Mouse (Mus musculus) stomach, embryonic 16.5 days (tissue): ENCODE results near the gene Insc. TPM values are rescaled to one million over a fixed set of nuclear protein-coding genes. Genes with fewer than 3 reads are reported as not detected.

Experiments
- ATAC-seq: fragments of 200-750 bp; cut with Nextera tagmentation; 2 replicates; pipeline ENCODE4 v1.8.0; 2017; ENCODE audit warnings: moderate number of reproducible peaks, moderate TSS enrichment; ENCODE audit not compliant: insufficient read depth, low FRiP score
- H3K27ac ChIP-seq: fragments of 300-500 bp; sonication (generic); 2 replicates; pipeline ENCODE4 v1.5.1; 2014; ENCODE audit warnings: low read length
- H3K27me3 ChIP-seq: fragments of 300-500 bp; sonication (generic); 2 replicates; pipeline ENCODE4 v1.6.1; 2014; ENCODE audit warnings: low read length, control low read depth, mixed read lengths; ENCODE audit not compliant: control insufficient read depth, insufficient read depth
- H3K36me3 ChIP-seq: fragments of 300-500 bp; sonication (generic); 2 replicates; pipeline ENCODE4 v1.6.1; 2014; ENCODE audit warnings: low read length; ENCODE audit not compliant: control insufficient read depth, insufficient read depth
- H3K4me1 ChIP-seq: fragments of 300-500 bp; sonication (generic); 2 replicates; pipeline ENCODE4 v1.6.1; 2014; ENCODE audit warnings: low read length, control low read depth, mixed read lengths; ENCODE audit not compliant: control insufficient read depth, insufficient read depth
- H3K4me2 ChIP-seq: fragments of 300-500 bp; sonication (generic); 2 replicates; pipeline ENCODE4 v1.6.1; 2014; ENCODE audit warnings: low read depth, low read length, mixed read lengths
- H3K4me3 ChIP-seq: fragments of 300-500 bp; sonication (generic); replicated peaks from 2 replicates; pipeline ENCODE4 v1.5.1; 2014; ENCODE audit warnings: mild to moderate bottlenecking, low read length
- H3K9ac ChIP-seq: fragments of 300-500 bp; sonication (generic); 2 replicates; pipeline ENCODE4 v1.6.1; 2014; ENCODE audit warnings: low read length
- H3K9me3 ChIP-seq: fragments of 300-500 bp; sonication (generic); replicated peaks from 2 replicates; pipeline ENCODE4 v1.6.1; 2016; ENCODE audit warnings: low read length, control low read depth; ENCODE audit not compliant: control insufficient read depth
- WGBS: fragments of 180-500 bp; shearing (Covaris S2); extraction: QIAGEN DNeasy Blood & Tissue Kit; methylation state at CpG from one replicate; pipeline ENCODE4 v1.1.7; 2014; 5-methylcytosine and 5-hydroxymethylcytosine counted together
- polyA plus RNA-seq: library from polyadenylated mRNA; unstranded; fragments of >200 nt; fragmentation: Nextera tagmentation; extraction: Ambion mirVana; gene quantifications from 2 replicates; pipeline ENCODE4 v1.2.1, GENCODE M21; 2015

The Insc gene
- polyA plus RNA-seq, 1 experiment from 2014 or later, result 29.6 TPM

GRCm38 (mm10) chr7:114832257-114832940 lies 88.9 kb downstream of the Insc start:
- Histone ChIP-seq H3K4me1 (no peaks in the 10 kb centered on the region), H3K4me3 (no peak overlapping the region), H3K27ac (no peak overlapping the region), H3K9ac (no peak overlapping the region), H3K36me3 (no peaks in the 10 kb centered on the region), H3K9me3 (no peaks in the 10 kb centered on the region), H3K27me3 (no peaks in the 10 kb centered on the region), H3K4me2 (no peak overlapping the region)
- no peak for ATAC-seq
- WGBS, result 44% methylated on average over 3 of the region's 3 CpGs

- Histone ChIP-seq H3K4me1 (no peaks in the 10 kb centered on the region), H3K9me3 (no peaks in the 10 kb centered on the region), H3K27me3 (no peaks in the 10 kb centered on the region), H3K27ac (no peak overlapping the region), H3K36me3 (no peaks in the 10 kb centered on the region), H3K4me2 (no peak overlapping the region), H3K4me3 (no peak overlapping the region), H3K9ac (no peak overlapping the region)
- WGBS, result 83% methylated on average over 6 of the region's 6 CpGs
- no peak for ATAC-seq
These were observed 91.0 kb downstream of the Insc start for GRCm38 (mm10) chr7:114834504-114834903.

GRCm38 (mm10) chr7:114837268-114837667 lies 93.8 kb downstream of the Insc start:
- H3K4me2 ChIP-seq, result no peak overlapping the region
- ATAC-seq, result no peak
- WGBS, result 47% methylated on average over 3 of the region's 3 CpGs

GRCm38 (mm10) chr7:114840029-114840745 lies 96.7 kb downstream of the Insc start:
- Histone ChIP-seq H3K36me3 (no peaks in the 10 kb centered on the region), H3K27ac (no peak overlapping the region), H3K4me1 (no peaks in the 10 kb centered on the region), H3K9me3 (no peaks in the 10 kb centered on the region), H3K27me3 (no peaks in the 10 kb centered on the region), H3K4me3 (no peak overlapping the region), H3K9ac (no peak overlapping the region), H3K4me2 (no peak overlapping the region)
- WGBS, result 53% methylated on average over 5 of the region's 5 CpGs
- no peak for ATAC-seq

More at GRCm38 (mm10) chr7:114837268-114837667, 93.8 kb downstream of the Insc start:
- no peaks in the 10 kb centered on the region for H3K4me1 ChIP-seq
- no peaks in the 10 kb centered on the region for H3K27me3 ChIP-seq
- H3K4me3 ChIP-seq, result no peak overlapping the region
- H3K9me3 ChIP-seq, result no peaks in the 10 kb centered on the region
- no peak overlapping the region for H3K27ac ChIP-seq
- H3K36me3 ChIP-seq, result no peaks in the 10 kb centered on the region
- no peak overlapping the region for H3K9ac ChIP-seq

- no peaks in the 10 kb centered on the region for H3K27me3 ChIP-seq
- H3K4me1 ChIP-seq, result no peaks in the 10 kb centered on the region
- no peaks in the 10 kb centered on the region for H3K36me3 ChIP-seq
- WGBS, result 49% methylated on average over 3 of the region's 3 CpGs
- H3K27ac ChIP-seq, result no peak overlapping the region
- no peak for ATAC-seq
- no peak overlapping the region for H3K4me2 ChIP-seq
- H3K9ac ChIP-seq, result no peak overlapping the region
- H3K9me3 ChIP-seq, result no peaks in the 10 kb centered on the region
- no peak overlapping the region for H3K4me3 ChIP-seq
These were observed 99.2 kb downstream of the Insc start for GRCm38 (mm10) chr7:114842644-114843211.

- H3K9ac ChIP-seq, result no peak overlapping the region
- no peaks in the 10 kb centered on the region for H3K9me3 ChIP-seq
- H3K36me3 ChIP-seq, result no peaks in the 10 kb centered on the region
- WGBS, result 53% methylated on average over 2 of the region's 2 CpGs
- no peak overlapping the region for H3K4me2 ChIP-seq
- no peaks in the 10 kb centered on the region for H3K4me1 ChIP-seq
- H3K27ac ChIP-seq, result no peak overlapping the region
- ATAC-seq, result peak; percentile 86; the same call in 1 of the 2 replicates
- no peak overlapping the region for H3K4me3 ChIP-seq
- H3K27me3 ChIP-seq, result no peaks in the 10 kb centered on the region
These were observed 103.7 kb downstream of the Insc start for GRCm38 (mm10) chr7:114847179-114847578.

GRCm38 (mm10) chr7:114852387-114852786 lies 108.9 kb downstream of the Insc start:
- Histone ChIP-seq H3K4me1 (no peaks in the 10 kb centered on the region), H3K27me3 (no peaks in the 10 kb centered on the region), H3K4me2 (no peak overlapping the region), H3K36me3 (no peaks in the 10 kb centered on the region), H3K4me3 (no peak overlapping the region), H3K9me3 (no peaks in the 10 kb centered on the region), H3K9ac (no peak overlapping the region), H3K27ac (no peak overlapping the region)
- no peak for ATAC-seq
- 79% methylated on average over 3 of the region's 3 CpGs for WGBS

GRCm38 (mm10) chr7:114854169-114854568 lies 110.7 kb downstream of the Insc start:
- Histone ChIP-seq H3K36me3 (no peaks in the 10 kb centered on the region), H3K9ac (no peak overlapping the region), H3K4me3 (no peak overlapping the region), H3K27me3 (no peaks in the 10 kb centered on the region), H3K4me2 (no peak overlapping the region), H3K27ac (no peak overlapping the region), H3K4me1 (no peaks in the 10 kb centered on the region), H3K9me3 (no peaks in the 10 kb centered on the region)
- ATAC-seq, result peak; percentile 50; the same call in 1 of the 2 replicates
- 58% methylated on average over 2 of the region's 2 CpGs for WGBS

GRCm38 (mm10) chr7:114860858-114861523 lies 117.5 kb downstream of the Insc start:
- H3K36me3 ChIP-seq, result no peaks in the 10 kb centered on the region
- ATAC-seq, result no peak
- WGBS, result 61% methylated on average over 3 of the region's 3 CpGs
- H3K4me3 ChIP-seq, result no peak overlapping the region
- H3K27me3 ChIP-seq, result no peaks in the 10 kb centered on the region
- no peak overlapping the region for H3K4me2 ChIP-seq
- H3K4me1 ChIP-seq, result no peaks in the 10 kb centered on the region
- no peak overlapping the region for H3K9ac ChIP-seq
- no peak overlapping the region for H3K27ac ChIP-seq
- H3K9me3 ChIP-seq, result no peaks in the 10 kb centered on the region
